Mouse (Mus musculus) forebrain, embryonic 16.5 days (tissue): ENCODE data around the gene Atg16l1. TPM values are rescaled to one million over a fixed set of nuclear protein-coding genes. Genes with fewer than 3 reads are reported as not detected.

Source experiments
- ATAC-seq: fragments of 200-750 bp; cut with Nextera tagmentation; 2 replicates; pipeline ENCODE4 v1.8.0; 2017; ENCODE audit warnings: mild to moderate bottlenecking, moderate library complexity
- H3K27ac ChIP-seq: fragments of 300-500 bp; sonication (generic); 2 replicates; pipeline ENCODE4 v1.5.1; 2014; ENCODE audit warnings: low read length, control low read depth
- H3K27me3 ChIP-seq: fragments of 300-500 bp; sonication (generic); replicated peaks from 2 replicates; pipeline ENCODE4 v1.6.1; 2014; ENCODE audit warnings: low read length; ENCODE audit not compliant: control insufficient read depth, insufficient read depth
- H3K36me3 ChIP-seq: fragments of 300-500 bp; sonication (generic); 2 replicates; pipeline ENCODE4 v1.6.1; 2014; ENCODE audit not compliant: control insufficient read depth, insufficient read depth
- H3K4me1 ChIP-seq: fragments of 300-500 bp; sonication (generic); replicated peaks from 2 replicates; pipeline ENCODE4 v1.6.1; 2014; ENCODE audit warnings: low read length; ENCODE audit not compliant: control insufficient read depth, insufficient read depth
- H3K4me2 ChIP-seq: fragments of 300-500 bp; sonication (generic); 2 replicates; pipeline ENCODE4 v1.6.1; 2014; ENCODE audit warnings: mild to moderate bottlenecking, low read length, control low read depth
- H3K4me3 ChIP-seq: fragments of 300-500 bp; sonication (generic); replicated peaks from 2 replicates; pipeline ENCODE4 v1.5.1; 2014; ENCODE audit warnings: mild to moderate bottlenecking, low read length, control low read depth
- H3K9ac ChIP-seq: fragments of 300-500 bp; sonication (generic); replicated peaks from 2 replicates; pipeline ENCODE4 v1.6.1; 2014; ENCODE audit warnings: low read depth, low read length, control low read depth
- H3K9me3 ChIP-seq: fragments of 300-500 bp; sonication (generic); 2 replicates; pipeline ENCODE4 v1.6.1; 2016; ENCODE audit warnings: low read length; ENCODE audit not compliant: control insufficient read depth
- WGBS: fragments of 180-500 bp; shearing (Covaris S2); extraction: QIAGEN DNeasy Blood & Tissue Kit; methylation state at CpG from one replicate; pipeline ENCODE4 v1.1.7; 2014; 5-methylcytosine and 5-hydroxymethylcytosine counted together
- polyA plus RNA-seq: library from polyadenylated mRNA; unstranded; fragments of >200 nt; fragmentation: Nextera tagmentation; extraction: Ambion mirVana; gene quantifications from 2 replicates; pipeline ENCODE4 v1.2.1, GENCODE M21; 2015

Gene Atg16l1
- polyA plus RNA-seq, 1 experiment from 2014 or later = 76.3 TPM

GRCm38 (mm10) chr1:87836453-87836852 lies 80.8 kb downstream of the Atg16l1 start:
- Histone ChIP-seq H3K4me1 (no peaks in the 10 kb centered on the region), H3K9me3 (no peaks in the 10 kb centered on the region), H3K9ac (no peak overlapping the region), H3K27me3 (no peaks in the 10 kb centered on the region), H3K36me3 (no peaks in the 10 kb centered on the region), H3K27ac (no peak overlapping the region), H3K4me2 (no peak overlapping the region), H3K4me3 (no peak overlapping the region)
- ATAC-seq = no peak
- 70% methylated on average over 1 of the region's 1 CpGs for WGBS

- H3K9me3 ChIP-seq = no peaks in the 10 kb centered on the region
- no peaks in the 10 kb centered on the region for H3K36me3 ChIP-seq
- H3K4me1 ChIP-seq = no peaks in the 10 kb centered on the region
- ATAC-seq = no peak
- H3K27me3 ChIP-seq = no peaks in the 10 kb centered on the region
- no peak overlapping the region for H3K4me3 ChIP-seq
- H3K4me2 ChIP-seq = no peak overlapping the region
- 46% methylated on average over 5 of the region's 5 CpGs for WGBS
- no peak overlapping the region for H3K9ac ChIP-seq
- no peak overlapping the region for H3K27ac ChIP-seq
These were observed 81.3 kb downstream of the Atg16l1 start for GRCm38 (mm10) chr1:87837018-87837417.

DNA sequence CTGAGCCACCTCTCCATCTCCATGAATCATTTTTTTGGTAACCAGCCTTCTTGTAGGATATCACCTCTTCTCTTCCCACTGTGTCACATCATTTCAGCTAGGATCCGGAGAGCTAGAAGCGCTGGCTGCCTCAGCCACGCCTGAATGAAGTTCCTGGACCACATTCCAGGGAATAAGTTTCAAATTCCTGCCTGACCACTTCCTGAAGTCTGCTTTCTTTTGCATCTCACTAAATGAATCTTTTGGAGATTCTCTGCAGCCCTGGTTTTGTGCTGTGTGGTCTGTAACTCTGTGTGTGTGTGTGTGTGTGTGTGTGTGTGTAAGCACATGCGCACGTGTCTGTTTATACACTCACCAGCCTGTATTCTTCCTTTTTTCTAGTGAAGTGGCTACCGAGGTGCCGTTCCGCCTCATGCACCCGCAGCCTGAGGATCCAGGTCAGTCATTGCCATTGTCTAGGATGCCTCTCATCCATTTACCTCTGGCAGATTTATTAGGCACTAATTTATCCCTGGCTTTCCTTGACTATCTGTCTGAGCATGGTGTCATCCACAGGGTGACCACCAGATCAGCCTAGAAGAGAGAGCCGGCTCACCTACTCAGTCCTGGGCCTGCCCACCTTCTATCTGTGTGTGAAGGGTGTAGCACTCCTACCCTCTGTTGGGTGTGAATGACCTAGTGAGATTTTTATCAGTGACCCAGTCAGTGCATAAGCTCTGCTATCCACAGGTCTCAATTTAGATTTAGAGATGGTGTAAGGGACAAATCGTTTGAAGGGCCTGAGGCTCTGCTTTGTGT lies 84.9 kb downstream of the Atg16l1 start:
- ATAC-seq = no peak

More for the DNA sequence above, 84.9 kb downstream of the Atg16l1 start:
- H3K4me3 ChIP-seq = no peak overlapping the region
- no peaks in the 10 kb centered on the region for H3K36me3 ChIP-seq
- H3K4me1 ChIP-seq = no peaks in the 10 kb centered on the region
- no peak overlapping the region for H3K27ac ChIP-seq
- H3K9ac ChIP-seq = no peak overlapping the region
- no peaks in the 10 kb centered on the region for H3K9me3 ChIP-seq
- H3K27me3 ChIP-seq = no peaks in the 10 kb centered on the region
- H3K4me2 ChIP-seq = no peak overlapping the region
- 89% methylated on average over 11 of the region's 11 CpGs for WGBS

Other genes starting within 250 kb of the Atg16l1 start
- gene Neu2, start 246.0 kb upstream of the Atg16l1 start, polyA plus RNA-seq = 0.20 and 0.56 TPM in 2 replicates
- gene Ngef, start 182.0 kb upstream of the Atg16l1 start, polyA plus RNA-seq = 26.3 and 36.4 TPM in 2 replicates
- 2.8 and 4.3 TPM in 2 replicates for gene Inpp5d, start 135.6 kb upstream of the Atg16l1 start, polyA plus RNA-seq
- 1.4 and 1.9 TPM in 2 replicates for gene Sag, start 47.8 kb downstream of the Atg16l1 start, polyA plus RNA-seq
- gene Dgkd, start 97.4 kb downstream of the Atg16l1 start, polyA plus RNA-seq = 57.7 TPM in 2 replicates